Mouse (Mus musculus) liver, postnatal 0 days (tissue): Measurements from ENCODE around the gene Wdr1.
A peak's percentile ranks its signal among the peaks of the same experiment; 100 is the strongest.

Experiments
- CTCF ChIP-seq: sonication (generic); IDR thresholded peaks from 2 replicates; pipeline ENCODE4 v1.5.1; 2016; ENCODE audit warnings: antibody characterized with exemption, low read depth
- EP300 ChIP-seq: IDR thresholded peaks from 2 replicates; pipeline ENCODE4 v1.6.1; 2016; ENCODE audit warnings: antibody characterized with exemption, low read depth, mild to moderate bottlenecking

GRCm38 (mm10) chr5:38476861-38477565 is 86.0 kb downstream of the Wdr1 start:
- TF ChIP-seq EP300 (no peak), CTCF (peak; percentile 54)
